Mouse (Mus musculus) MEL (cell line): ENCODE data around the gene Upf2. TPM values are rescaled to one million over a fixed set of nuclear protein-coding genes. Genes with fewer than 3 reads are reported as not detected.
"Not testable (repeated sequence)": the region's sequence is repeated elsewhere in the genome, so short reads cannot be mapped to it uniquely, and the experiment has no call there.

Experiments used
- DNase-seq: peaks from one replicate; pipeline ENCODE4 v3.0.0; 2011; ENCODE audit warnings: low read depth, low spot score
- H3K27ac ChIP-seq: 2 replicates; pipeline ENCODE4 v1.5.1; 2012; ENCODE audit warnings: low read depth, mild to moderate bottlenecking, control low read depth, low read length, moderate library complexity; ENCODE audit not compliant: control insufficient read depth
- H3K27me3 ChIP-seq, 2 experiments: fragments of 150-350 bp in 1 of 2; sonication (generic) in 1 of 2; 2 replicates each; pipeline ENCODE4 v1.6.1; 2012; ENCODE audit warnings: low read length in 2 of 2, mild to moderate bottlenecking in 2 of 2, improper control_type of control experiment in 1 of 2, moderate library complexity in 1 of 2; ENCODE audit not compliant: insufficient read depth in 2 of 2, control insufficient read depth in 1 of 2
- H3K36me3 ChIP-seq, 2 experiments: 2 replicates each; pipeline ENCODE4 v1.6.1; 2012 to 2014; ENCODE audit warnings: low read length in 2 of 2, improper control_type of control experiment in 1 of 2, inconsistent platforms in 1 of 2, mild to moderate bottlenecking in 1 of 2; ENCODE audit not compliant: insufficient read depth in 2 of 2, control insufficient read depth in 1 of 2
- H3K4me1 ChIP-seq, 2 experiments: fragments of 150-350 bp in 1 of 2; sonication (generic) in 1 of 2; 2 replicates each; pipeline ENCODE4 v1.6.1; 2012; ENCODE audit warnings: low read length in 2 of 2, improper control_type of control experiment in 1 of 2, mild to moderate bottlenecking in 1 of 2; ENCODE audit not compliant: insufficient read depth in 2 of 2, control insufficient read depth in 1 of 2
- H3K4me3 ChIP-seq, 2 experiments: fragments of 150-350 bp in 1 of 2; sonication (generic) in 1 of 2; 2 replicates each; pipeline ENCODE4 v1.5.1; 2012; ENCODE audit warnings: low read depth in 2 of 2, low read length in 2 of 2, mild to moderate bottlenecking in 2 of 2, moderate library complexity in 2 of 2, control low read depth in 1 of 2, improper control_type of control experiment in 1 of 2; ENCODE audit not compliant: control insufficient read depth in 1 of 2, insufficient read depth in 1 of 2
- H3K79me2 ChIP-seq: 2 replicates; pipeline ENCODE4 v1.6.1; 2012; ENCODE audit warnings: mild to moderate bottlenecking, low read length, moderate library complexity; ENCODE audit not compliant: control insufficient read depth, poor library complexity, insufficient read depth
- H3K9ac ChIP-seq: 2 replicates; pipeline ENCODE4 v1.6.1; 2012; ENCODE audit warnings: low read depth, mild to moderate bottlenecking, control low read depth, low read length, moderate library complexity; ENCODE audit not compliant: control insufficient read depth, poor library complexity, severe bottlenecking
- H3K9me3 ChIP-seq: fragments of 150-350 bp; sonication (generic); replicated peaks from 2 replicates; pipeline ENCODE4 v1.6.1; 2012; ENCODE audit warnings: mild to moderate bottlenecking, low read length, improper control_type of control experiment, moderate library complexity; ENCODE audit not compliant: insufficient read depth
- CHD1 ChIP-seq: IDR thresholded peaks from 2 replicates; pipeline ENCODE4 v1.6.1; 2012; ENCODE audit warnings: low read depth, mild to moderate bottlenecking, inconsistent platforms, low read length, improper control_type of control experiment
- CHD2 ChIP-seq: IDR thresholded peaks from 2 replicates; pipeline ENCODE4 v1.6.1; 2011; ENCODE audit warnings: low read length, improper control_type of control experiment
- CTCF ChIP-seq, 3 experiments: IDR thresholded peaks in 2 of 3; conservative IDR thresholded peaks in 1 of 3; 2 replicates each; pipeline ENCODE4 v1.5.1; 2011 to 2012; ENCODE audit warnings: low read length in 3 of 3, low read depth in 2 of 3, mild to moderate bottlenecking in 2 of 3, improper control_type of control experiment in 1 of 3, inconsistent platforms in 1 of 3, mixed read lengths in 1 of 3, moderate library complexity in 1 of 3; ENCODE audit not compliant: control insufficient read depth in 1 of 3, insufficient read depth in 1 of 3, poor library complexity in 1 of 3, severe bottlenecking in 1 of 3
- E2F4 ChIP-seq: IDR thresholded peaks from 2 replicates; pipeline ENCODE4 v1.6.1; 2011; ENCODE audit warnings: low read depth, low read length, improper control_type of control experiment, borderline replicate concordance
- GABPA ChIP-seq: IDR thresholded peaks from 2 replicates; pipeline ENCODE4 v1.6.1; 2012; ENCODE audit warnings: low read depth, mild to moderate bottlenecking, inconsistent platforms, low read length, improper control_type of control experiment, moderate library complexity
- HCFC1 ChIP-seq: IDR thresholded peaks from 2 replicates; pipeline ENCODE4 v1.6.1; 2012; ENCODE audit warnings: low read depth, mild to moderate bottlenecking, inconsistent platforms, low read length, improper control_type of control experiment, moderate library complexity
- MAX ChIP-seq: IDR thresholded peaks from 2 replicates; pipeline ENCODE4 v1.6.1; 2011; ENCODE audit warnings: low read length, improper control_type of control experiment
- RAD21 ChIP-seq: IDR thresholded peaks from 2 replicates; pipeline ENCODE4 v1.6.1; 2011; ENCODE audit warnings: mild to moderate bottlenecking, low read depth, low read length, improper control_type of control experiment
- SMC3 ChIP-seq: IDR thresholded peaks from 2 replicates; pipeline ENCODE4 v1.6.1; 2011; ENCODE audit warnings: low read depth, low read length, improper control_type of control experiment
- TAL1 ChIP-seq: IDR thresholded peaks from 2 replicates; pipeline ENCODE4 v1.6.1; 2012; ENCODE audit warnings: mild to moderate bottlenecking, inconsistent platforms, low read length, moderate library complexity, mixed read lengths
- USF1 ChIP-seq: IDR thresholded peaks from 2 replicates; pipeline ENCODE4 v1.6.1; 2014; ENCODE audit warnings: low read depth, mild to moderate bottlenecking, inconsistent platforms, low read length, improper control_type of control experiment, moderate library complexity
- ZNF384 ChIP-seq: IDR thresholded peaks from 2 replicates; pipeline ENCODE4 v1.6.1; 2012; ENCODE audit warnings: low read depth, mild to moderate bottlenecking, inconsistent platforms, low read length, improper control_type of control experiment
- polyA plus RNA-seq, 2 experiments: library from polyadenylated mRNA; stranded (reverse) in 1 of 2; unstranded in 1 of 2; fragments of >175 nt in 1 of 2; fragments of >200 nt in 1 of 2; gene quantifications; 2 replicates each; pipeline versions ENCODE4 v1.2.1 to v1.2.4; 2012; ENCODE audit warnings: low replicate concordance in 2 of 2, low read depth in 1 of 2; ENCODE audit not compliant: insufficient read length in 2 of 2, insufficient read depth in 1 of 2, missing spikeins in 1 of 2
- total RNA-seq: library from RNA; depleted of rRNA; stranded (reverse); fragments of 300-350 nt; gene quantifications from 2 replicates; pipeline ENCODE4 v1.2.3, GENCODE M21; 2012

The Upf2 gene
- total and polyA plus RNA-seq, 3 experiments, result 15.3 to 30.9 TPM; not detected in 1

DNA sequence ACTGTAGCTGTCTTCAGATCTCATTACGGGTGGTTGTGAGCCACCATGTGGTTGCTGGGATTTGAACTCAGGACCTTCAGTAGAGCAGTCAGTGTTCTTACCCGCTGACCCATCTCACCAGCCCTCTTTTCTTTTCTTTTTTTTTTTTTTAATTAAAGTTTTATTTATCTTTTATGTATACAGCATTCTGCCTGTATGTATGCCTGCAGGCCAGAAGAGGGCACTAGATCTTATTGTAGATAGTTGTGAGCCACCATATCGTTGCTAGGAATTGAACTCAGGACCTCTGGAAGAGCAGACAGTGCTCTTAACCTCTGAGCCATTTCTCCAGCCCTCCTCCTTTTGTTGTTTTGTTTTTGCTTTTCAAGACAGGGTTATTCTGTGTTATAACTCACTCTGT is 19.4 kb downstream of the Upf2 start:
- H3K9ac ChIP-seq, H3K27ac ChIP-seq, H3K79me2 ChIP-seq, H3K4me3 ChIP-seq, DNase-seq, H3K9me3 ChIP-seq, H3K4me1 ChIP-seq, H3K27me3 ChIP-seq: not testable (repeated sequence)
- TF ChIP-seq SMC3 (0 out of 2 replicates have a peak, but pooled peaks have one; percentile 12), ZNF384 (peak; percentile 65), CTCF (IDR thresholded peaks at IDR 0.05 in 2 of 3, conservative IDR thresholded peaks at IDR 0.05 in 1 of 3; ENCODE audit: control insufficient read depth in 1 of 3, insufficient read depth in 1 of 3, low read depth in 2 of 3, low read length in 3 of 3, poor library complexity in 1 of 3, severe bottlenecking in 1 of 3) (peak in 1 of 3 experiments; percentile 16; a peak in 2 of 6 replicates)
- peaks cover 0 to 16% of the 10 kb centered on the region in 2 experiments; a peak in 2 of 4 replicates for H3K36me3 ChIP-seq

DNA sequence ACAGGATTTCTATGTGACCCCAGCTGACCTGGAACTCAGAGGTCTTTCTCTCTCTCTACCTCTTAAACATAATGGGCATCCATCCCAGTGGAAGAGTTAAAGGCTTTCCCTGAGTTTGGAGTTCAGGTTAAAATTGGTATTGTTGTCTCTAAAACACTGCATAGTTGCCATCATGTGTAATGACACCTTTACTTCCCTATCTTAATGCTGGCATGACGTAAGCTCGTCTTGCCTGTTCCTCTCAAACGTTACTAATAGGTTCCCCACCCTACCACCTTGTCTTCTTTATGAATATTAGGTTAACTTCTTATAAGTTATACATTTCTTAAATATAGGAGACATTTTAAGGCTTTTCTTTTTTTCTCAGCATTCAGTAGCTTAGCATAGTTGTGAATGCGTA is 26.3 kb downstream of the Upf2 start:
- no peaks in the 10 kb centered on the region for H3K27me3 ChIP-seq
- H3K9me3 ChIP-seq, result no peaks in the 10 kb centered on the region
- no peak overlapping the region for H3K9ac ChIP-seq
- no peak overlapping the region for H3K27ac ChIP-seq
- no peak overlapping the region for H3K4me3 ChIP-seq
- DNase-seq, result no peak
- peaks cover 0 to 18% of the 10 kb centered on the region in 2 experiments; a peak in 2 of 4 replicates for H3K36me3 ChIP-seq
- no peaks in the 10 kb centered on the region for H3K79me2 ChIP-seq
- no peaks in the 10 kb centered on the region for H3K4me1 ChIP-seq
- TF ChIP-seq CHD1 (no peak), GABPA (no peak), CHD2 (no peak), HCFC1 (no peak), CTCF (IDR thresholded peaks at IDR 0.05 in 2 of 3, conservative IDR thresholded peaks at IDR 0.05 in 1 of 3; ENCODE audit: control insufficient read depth in 1 of 3, insufficient read depth in 1 of 3, low read depth in 2 of 3, low read length in 3 of 3, poor library complexity in 1 of 3, severe bottlenecking in 1 of 3) (no peak), TAL1 (no peak), SMC3 (no peak)

DNA sequence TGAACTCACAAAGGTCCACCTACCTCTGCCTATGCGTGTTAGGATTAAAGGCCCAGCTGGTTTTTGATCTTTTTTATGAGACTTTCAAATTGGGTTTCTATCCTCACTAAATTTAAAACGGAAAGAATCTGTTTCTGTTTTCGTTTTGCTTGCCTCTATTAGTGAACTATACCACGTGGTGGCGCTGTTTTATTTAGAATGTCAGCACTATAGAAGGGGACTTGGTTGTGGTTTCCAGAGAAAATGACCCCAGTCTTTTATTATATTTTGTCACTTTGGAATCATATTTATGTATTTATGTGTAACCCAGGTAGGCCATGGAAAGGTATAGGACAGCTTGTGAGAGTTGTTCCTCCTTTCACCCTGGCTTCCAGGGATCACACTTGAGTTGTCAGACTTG is 44.3 kb downstream of the Upf2 start:
- H3K27ac ChIP-seq, result no peak overlapping the region
- no peaks in the 10 kb centered on the region for H3K27me3 ChIP-seq
- DNase-seq, result peak; percentile 63
- H3K9ac ChIP-seq, result no peak overlapping the region
- H3K79me2 ChIP-seq, result no peaks in the 10 kb centered on the region
- H3K4me3 ChIP-seq, result no peak overlapping the region
- H3K9me3 ChIP-seq, result no peaks in the 10 kb centered on the region
- TF ChIP-seq E2F4, result no peak
- TF ChIP-seq RAD21, result peak; percentile 55
- no peak for TF ChIP-seq HCFC1
- 0 out of 2 replicates have a peak, but pooled peaks have one; percentile 38 for TF ChIP-seq MAX
- TF ChIP-seq SMC3, result peak; percentile 48
- TF ChIP-seq CTCF (IDR thresholded peaks at IDR 0.05 in 2 of 3, conservative IDR thresholded peaks at IDR 0.05 in 1 of 3; ENCODE audit: control insufficient read depth in 1 of 3, insufficient read depth in 1 of 3, low read depth in 2 of 3, low read length in 3 of 3, poor library complexity in 1 of 3, severe bottlenecking in 1 of 3), result peak in 2 of 3 experiments; percentile 30 to 71; a peak in 4 of 6 replicates
- 0 out of 2 replicates have a peak, but pooled peaks have one; percentile 27 for TF ChIP-seq USF1
- peaks cover 0 to 2% of the 10 kb centered on the region in 2 experiments; a peak in 3 of 4 replicates for H3K36me3 ChIP-seq
- no peaks in the 10 kb centered on the region for H3K4me1 ChIP-seq
